Mouse (Mus musculus): Measurements from ENCODE around the gene Rabac1.

GRCm38 (mm10) chr7:24964897-24965535 is 7.5 kb downstream of the Rabac1 start:
- TF ChIP-seq CTCF (IDR thresholded peaks at IDR 0.05; ENCODE audit: insufficient read depth, low read length) (peak; percentile 86), POLR2A (IDR thresholded peaks at IDR 0.05; ENCODE audit: borderline replicate concordance, extremely low read depth, low read depth, low read length) (no peak)
